Mouse (Mus musculus) CH12.LX (cell line): Measurements from ENCODE around the gene Cacng6. TPM values are rescaled to one million over a fixed set of nuclear protein-coding genes. Genes with fewer than 3 reads are reported as not detected.
A peak's percentile ranks its signal among the peaks of the same experiment; 100 is the strongest.

Experiments
- DNase-seq: peaks from one replicate; pipeline ENCODE4 v3.0.0-alpha.2; 2013; ENCODE audit errors: extremely low read depth
- H3K27ac ChIP-seq: 2 replicates; pipeline ENCODE4 v1.5.1; 2012; ENCODE audit warnings: low read depth, mild to moderate bottlenecking, control low read depth, moderate library complexity; ENCODE audit not compliant: insufficient read depth
- H3K27me3 ChIP-seq: replicated peaks from 2 replicates; pipeline ENCODE3; 2012; ENCODE audit warnings: inconsistent platforms
- H3K36me3 ChIP-seq, 2 experiments: replicated peaks in 1 of 2; 2 replicates each; pipeline versions ENCODE3 to v1.6.1; 2012; ENCODE audit warnings: inconsistent platforms in 1 of 2, low read length in 1 of 2, mild to moderate bottlenecking in 1 of 2, mixed read lengths in 1 of 2, moderate library complexity in 1 of 2; ENCODE audit not compliant: control insufficient read depth in 1 of 2, insufficient read depth in 1 of 2
- H3K4me1 ChIP-seq, 2 experiments: 2 replicates each; pipeline ENCODE4 v1.6.1; 2012; ENCODE audit warnings: inconsistent platforms in 1 of 2, moderate library complexity in 1 of 2; ENCODE audit not compliant: insufficient read depth in 2 of 2, control insufficient read depth in 1 of 2
- H3K4me2 ChIP-seq: 2 replicates; pipeline ENCODE4 v1.6.1; 2012; ENCODE audit warnings: low read depth, mild to moderate bottlenecking, control low read depth; ENCODE audit not compliant: poor library complexity, insufficient read depth, severe bottlenecking
- H3K4me3 ChIP-seq, 3 experiments: fragments of 150-350 bp in 1 of 3; sonication (generic) in 1 of 3; replicated peaks in 1 of 3; 2 replicates each; pipeline versions ENCODE3 to v1.5.1; 2011 to 2012; ENCODE audit warnings: low read depth in 2 of 3, low read length in 2 of 3, mild to moderate bottlenecking in 2 of 3, moderate library complexity in 2 of 3, control low read depth in 1 of 3, improper control_type of control experiment in 1 of 3, inconsistent platforms in 1 of 3, mixed read lengths in 1 of 3; ENCODE audit not compliant: poor library complexity in 1 of 3
- H3K79me2 ChIP-seq: replicated peaks from 2 replicates; pipeline ENCODE4 v1.6.1; 2012; ENCODE audit warnings: mild to moderate bottlenecking, moderate library complexity; ENCODE audit not compliant: control insufficient read depth, poor library complexity, insufficient read depth, severe bottlenecking; ENCODE audit errors: extremely low read depth
- H3K9ac ChIP-seq: 2 replicates; pipeline ENCODE4 v1.6.1; 2012; ENCODE audit warnings: low read depth, mild to moderate bottlenecking, control low read depth, moderate library complexity; ENCODE audit not compliant: insufficient read depth
- H3K9me3 ChIP-seq: replicated peaks from 2 replicates; pipeline ENCODE3; 2012; ENCODE audit warnings: low read length, inconsistent platforms, mixed read lengths
- BHLHE40 ChIP-seq: IDR thresholded peaks from 2 replicates; pipeline ENCODE4 v1.6.1; 2011; ENCODE audit warnings: mild to moderate bottlenecking, low read depth, low read length, improper control_type of control experiment
- CHD2 ChIP-seq: IDR thresholded peaks from 2 replicates; pipeline ENCODE4 v1.6.1; 2011; ENCODE audit warnings: low read length, improper control_type of control experiment
- E2F4 ChIP-seq: IDR thresholded peaks from 2 replicates; pipeline ENCODE4 v1.6.1; 2011; ENCODE audit warnings: low read depth, low read length, improper control_type of control experiment; ENCODE audit not compliant: insufficient replicate concordance
- EP300 ChIP-seq: IDR thresholded peaks from 2 replicates; pipeline ENCODE4 v1.6.1; 2011; ENCODE audit warnings: low read length, improper control_type of control experiment
- ETS1 ChIP-seq: conservative IDR thresholded peaks from 2 replicates; pipeline ENCODE4 v1.6.1; 2012; ENCODE audit warnings: low read depth, mild to moderate bottlenecking, inconsistent platforms, low read length, improper control_type of control experiment, moderate library complexity
- HCFC1 ChIP-seq: IDR thresholded peaks from 2 replicates; pipeline ENCODE4 v1.6.1; 2012; ENCODE audit warnings: low read depth, mild to moderate bottlenecking, inconsistent platforms, low read length, improper control_type of control experiment
- IRF4 ChIP-seq: IDR thresholded peaks from 2 replicates; pipeline ENCODE4 v1.6.1; 2014; ENCODE audit warnings: low read depth, mild to moderate bottlenecking, inconsistent platforms, low read length, improper control_type of control experiment
- JUN ChIP-seq: IDR thresholded peaks from 2 replicates; pipeline ENCODE4 v1.6.1; 2011; ENCODE audit warnings: low read depth, mild to moderate bottlenecking, low read length, improper control_type of control experiment, moderate library complexity; ENCODE audit not compliant: insufficient read depth
- JUND ChIP-seq: conservative IDR thresholded peaks from 2 replicates; pipeline ENCODE4 v1.6.1; 2011; ENCODE audit warnings: low read depth, low read length, improper control_type of control experiment
- MAFK ChIP-seq: IDR thresholded peaks from 2 replicates; pipeline ENCODE4 v1.6.1; 2011; ENCODE audit warnings: low read length, improper control_type of control experiment; ENCODE audit not compliant: insufficient replicate concordance
- MAX ChIP-seq: IDR thresholded peaks from 2 replicates; pipeline ENCODE4 v1.6.1; 2011; ENCODE audit warnings: low read length, improper control_type of control experiment
- MEF2A ChIP-seq: IDR thresholded peaks from 2 replicates; pipeline ENCODE4 v1.6.1; 2014; ENCODE audit warnings: low read depth, mild to moderate bottlenecking, inconsistent platforms, low read length, improper control_type of control experiment, borderline replicate concordance
- MXI1 ChIP-seq: IDR thresholded peaks from 2 replicates; pipeline ENCODE4 v1.6.1; 2011; ENCODE audit warnings: mild to moderate bottlenecking, low read depth, low read length, improper control_type of control experiment
- PAX5 ChIP-seq: IDR thresholded peaks from 2 replicates; pipeline ENCODE4 v1.6.1; 2012; ENCODE audit warnings: low read length, inconsistent platforms, mixed read lengths
- POLR2A ChIP-seq: IDR thresholded peaks from 2 replicates; pipeline ENCODE4 v1.6.1; 2011; ENCODE audit warnings: low read depth, mild to moderate bottlenecking, improper control_type of control experiment, low read length
- RAD21 ChIP-seq: IDR thresholded peaks from 2 replicates; pipeline ENCODE4 v1.6.1; 2011; ENCODE audit warnings: low read depth, mild to moderate bottlenecking, low read length, improper control_type of control experiment, moderate library complexity
- RCOR1 ChIP-seq: conservative IDR thresholded peaks from 2 replicates; pipeline ENCODE4 v1.6.1; 2012; ENCODE audit warnings: low read depth, mild to moderate bottlenecking, inconsistent platforms, low read length, improper control_type of control experiment
- SMC3 ChIP-seq: IDR thresholded peaks from 2 replicates; pipeline ENCODE4 v1.6.1; 2011; ENCODE audit warnings: low read depth, low read length, improper control_type of control experiment
- TCF12 ChIP-seq: IDR thresholded peaks from 2 replicates; pipeline ENCODE4 v1.6.1; 2014; ENCODE audit warnings: low read depth, mild to moderate bottlenecking, inconsistent platforms, low read length, improper control_type of control experiment
- UBTF ChIP-seq: IDR thresholded peaks from 2 replicates; pipeline ENCODE4 v1.6.1; 2012; ENCODE audit warnings: low read depth, mild to moderate bottlenecking, inconsistent platforms, low read length, improper control_type of control experiment, moderate library complexity
- USF1 ChIP-seq: IDR thresholded peaks from 2 replicates; pipeline ENCODE4 v1.6.1; 2014; ENCODE audit warnings: low read depth, mild to moderate bottlenecking, inconsistent platforms, low read length, improper control_type of control experiment
- USF2 ChIP-seq: conservative IDR thresholded peaks from 2 replicates; pipeline ENCODE4 v1.6.1; 2011; ENCODE audit warnings: low read depth, low read length, improper control_type of control experiment
- ZC3H11A ChIP-seq: IDR thresholded peaks from 2 replicates; pipeline ENCODE4 v1.6.1; 2012; ENCODE audit warnings: low read depth, mild to moderate bottlenecking, inconsistent platforms, low read length, improper control_type of control experiment
- ZKSCAN1 ChIP-seq: IDR thresholded peaks from 2 replicates; pipeline ENCODE4 v1.6.1; 2012; ENCODE audit warnings: low read depth, inconsistent platforms, low read length, improper control_type of control experiment, borderline replicate concordance
- dilution Hi-C: fragments of 300-500 bp; cut with MboI; formaldehyde crosslinking; loops from 2 replicates; pipeline ENCODE4 v1.14.3; 2020; ENCODE audit warnings: low sequenced_read_pairs; ENCODE audit not compliant: extremely low pct_unique_long_range_greater_than_20kb, extremely low pct_ligation_motif_present
- in situ Hi-C: fragments of 300-500 bp; cut with MboI; formaldehyde crosslinking; loops from 3 replicates; pipeline ENCODE4 v1.14.3; 2019; ENCODE audit warnings: low sequenced_read_pairs, low pct_ligation_motif_present, low pct_unique_long_range_greater_than_20kb, mixed read lengths
- polyA plus RNA-seq: library from polyadenylated mRNA; unstranded; fragments of >175 nt; gene quantifications from 2 replicates; pipeline ENCODE4 v1.2.1, GENCODE M21; 2012; ENCODE audit warnings: low read depth; ENCODE audit not compliant: insufficient read length
- total RNA-seq, 2 experiments: library from RNA; depleted of rRNA; stranded (reverse); fragments of 300-350 nt in 1 of 2; fragments of >200 nt in 1 of 2; gene quantifications; 2 replicates each; pipeline ENCODE4 v1.2.3; 2012 to 2014

The Cacng6 gene
- total and polyA plus RNA-seq, 3 experiments = not detected

DNA sequence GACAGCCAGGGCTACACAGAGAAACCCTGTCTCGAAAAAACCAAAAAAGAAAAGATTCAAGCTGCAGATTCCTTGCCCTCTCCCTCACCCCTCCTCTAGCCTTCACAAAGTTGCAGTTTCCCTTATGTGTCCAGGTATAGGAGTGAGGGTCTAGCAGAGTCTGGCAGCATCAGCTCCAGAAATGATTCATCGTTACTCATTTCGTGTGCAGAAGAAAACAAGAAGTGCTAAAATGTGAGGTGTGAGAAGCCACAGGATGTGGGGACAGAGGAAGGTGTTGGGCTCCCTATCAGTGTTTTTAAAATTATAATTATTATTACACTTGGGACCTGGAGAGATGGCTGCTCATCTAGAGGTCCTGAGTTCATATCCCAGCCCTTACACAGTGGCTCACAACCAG is 20.7 kb downstream of the Cacng6 start:
- peak; percentile 41 for DNase-seq
- H3K36me3 ChIP-seq = no peaks in the 10 kb centered on the region
- peaks cover 3 to 53% of the 10 kb centered on the region in 2 experiments; a peak in 3 of 4 replicates for H3K4me1 ChIP-seq
- dilution Hi-C loops (no loop called here), in situ Hi-C loops (loop anchor here (5.0 to 10.0 kb wide), 3 partner anchors 32 to 217 kb away; no protein-coding TSS in a partner anchor)
- H3K4me3 ChIP-seq = no peak overlapping the region
- H3K27me3 ChIP-seq = no peaks in the 10 kb centered on the region
- no peak overlapping the region for H3K4me2 ChIP-seq
- H3K9ac ChIP-seq = no peak overlapping the region
- H3K27ac ChIP-seq = no peak overlapping the region
- H3K79me2 ChIP-seq = no peaks in the 10 kb centered on the region
- TF ChIP-seq JUND (peak; percentile 72), BHLHE40 (peak; percentile 59; the same call in 1 of the 2 replicates), MAX (no peak), HCFC1 (no peak), POLR2A (no peak), SMC3 (no peak), MEF2A (0 out of 2 replicates have a peak, but pooled peaks have one; percentile 22), ETS1 (peak; percentile 34; the same call in 1 of the 2 replicates), E2F4 (no peak), CHD2 (no peak), ZC3H11A (no peak), USF2 (no peak), MXI1 (no peak), RCOR1 (0 out of 2 replicates have a peak, but pooled peaks have one; percentile 36), EP300 (peak; percentile 76), USF1 (no peak), ZKSCAN1 (no peak), MAFK (no peak), PAX5 (no peak), JUN (peak; percentile 38; the same call in 1 of the 2 replicates), IRF4 (peak; percentile 86), RAD21 (no peak), UBTF (no peak), TCF12 (no peak)
- H3K9me3 ChIP-seq = peaks cover 2% of the 10 kb centered on the region
